Mouse (Mus musculus): Measurements from ENCODE around the gene Washc2. TPM values are rescaled to one million over a fixed set of nuclear protein-coding genes. Genes with fewer than 3 reads are reported as not detected.
A peak's percentile ranks its signal among the peaks of the same experiment; 100 is the strongest.

The Washc2 gene
- polyA plus RNA-seq, 1 experiment from 2014 or later, result 53.9 TPM

DNA sequence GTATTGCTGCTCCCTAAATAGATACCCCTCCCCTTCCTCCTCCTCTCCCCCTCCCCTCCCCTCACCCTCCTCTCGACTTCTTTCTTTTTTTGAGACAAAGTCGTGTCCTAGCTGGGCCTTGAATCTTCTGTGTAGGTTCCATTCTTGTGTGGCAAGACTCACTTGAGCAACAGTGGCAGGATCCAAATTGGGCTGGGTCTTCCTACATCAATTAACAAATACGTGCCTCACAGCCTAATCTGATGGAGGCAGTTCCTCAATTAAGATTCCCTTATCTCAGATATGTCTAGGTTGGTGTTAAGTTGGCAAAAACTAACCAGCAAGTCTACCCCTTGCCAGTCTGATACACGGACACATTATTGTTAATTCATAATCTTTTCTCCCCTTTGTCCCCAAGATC lies 67.9 kb downstream of the Washc2 start:
- Histone ChIP-seq H3K4me3 (ENCODE audit: low read length) (no peak overlapping the region), H3K4me2 (ENCODE audit: low read depth, low read length) (no peak overlapping the region), H3K27me3 (replicated peaks; ENCODE audit: control insufficient read depth, insufficient read depth, low read length) (no peaks in the 10 kb centered on the region), H3K4me1 (ENCODE audit: control insufficient read depth, insufficient read depth, low read length) (no peaks in the 10 kb centered on the region), H3K27ac (ENCODE audit: low read length) (no peak overlapping the region), H3K36me3 (ENCODE audit: control insufficient read depth, insufficient read depth, low read length) (no peaks in the 10 kb centered on the region), H3K9ac (ENCODE audit: low read depth, low read length) (no peak overlapping the region), H3K9me3 (ENCODE audit: control insufficient read depth, low read length) (no peaks in the 10 kb centered on the region)
- ATAC-seq, result no peak
- WGBS, result 76% methylated on average over 4 of the region's 4 CpGs

DNA sequence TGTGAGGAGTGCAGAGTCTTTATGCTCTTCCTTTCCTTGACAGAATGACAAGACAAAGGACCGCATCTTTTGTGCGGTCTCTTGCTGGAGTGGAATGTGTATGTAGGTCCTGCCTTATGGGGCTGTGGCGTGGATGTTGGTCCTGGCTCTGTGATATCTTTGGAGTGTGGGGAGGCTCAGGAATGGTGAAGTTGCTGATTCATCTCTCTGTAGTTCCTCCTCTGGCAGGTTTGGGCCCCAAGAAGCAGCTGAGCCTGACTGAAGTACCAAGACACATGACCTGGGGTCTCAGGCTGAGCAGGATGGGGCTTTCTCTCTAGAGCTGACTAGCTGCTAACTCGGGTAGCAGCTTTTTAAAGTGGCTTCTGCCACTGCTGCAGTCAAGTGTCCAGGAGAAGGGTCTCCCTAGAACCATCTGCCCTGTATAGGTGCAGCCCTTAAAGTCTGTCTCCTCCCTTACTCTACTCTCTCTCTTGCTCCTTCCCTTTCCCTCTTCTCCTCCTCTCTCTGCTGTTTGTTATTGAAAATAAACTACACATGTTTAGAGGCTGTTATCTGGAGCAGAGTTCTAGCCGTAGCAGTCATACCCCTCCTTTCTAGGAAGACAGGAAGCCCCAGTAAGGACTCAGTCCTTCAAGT lies 71.0 kb downstream of the Washc2 start:
- 64% methylated on average over 5 of the region's 5 CpGs for WGBS
- Histone ChIP-seq H3K27ac (ENCODE audit: low read length) (no peak overlapping the region), H3K4me3 (ENCODE audit: low read length) (no peak overlapping the region), H3K9me3 (ENCODE audit: control insufficient read depth, low read length) (no peaks in the 10 kb centered on the region), H3K4me1 (ENCODE audit: control insufficient read depth, insufficient read depth, low read length) (no peaks in the 10 kb centered on the region), H3K4me2 (ENCODE audit: low read depth, low read length) (no peak overlapping the region), H3K36me3 (ENCODE audit: control insufficient read depth, insufficient read depth, low read length) (no peaks in the 10 kb centered on the region), H3K9ac (ENCODE audit: low read depth, low read length) (no peak overlapping the region), H3K27me3 (replicated peaks; ENCODE audit: control insufficient read depth, insufficient read depth, low read length) (no peaks in the 10 kb centered on the region)
- ATAC-seq, result no peak

DNA sequence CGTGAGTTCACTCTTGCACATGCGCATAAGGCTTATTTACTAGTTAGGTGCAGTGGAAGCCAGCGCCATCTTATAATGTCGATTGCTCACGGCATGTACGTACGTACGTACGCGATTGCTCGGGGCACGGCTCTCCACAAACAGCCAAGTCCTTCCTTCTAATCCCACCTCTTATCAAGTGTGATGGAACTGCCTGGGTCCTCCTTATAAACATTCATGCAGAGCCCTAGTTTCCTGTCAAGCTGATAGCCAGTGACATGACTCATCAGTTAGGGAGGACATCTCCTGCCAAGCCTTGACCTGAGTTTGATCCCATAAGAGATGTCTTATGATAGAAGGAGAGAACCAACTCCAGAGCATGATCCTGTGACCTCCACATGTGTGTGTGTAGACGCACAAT lies 73.2 kb downstream of the Washc2 start:
- 91% methylated on average over 13 of the region's 13 CpGs for WGBS
- H3K9ac ChIP-seq (ENCODE audit: low read depth, low read length), result no peak overlapping the region
- no peaks in the 10 kb centered on the region for H3K9me3 ChIP-seq (ENCODE audit: control insufficient read depth, low read length)
- no peak overlapping the region for H3K4me2 ChIP-seq (ENCODE audit: low read depth, low read length)
- no peaks in the 10 kb centered on the region for H3K27me3 ChIP-seq (replicated peaks; ENCODE audit: control insufficient read depth, insufficient read depth, low read length)
- H3K4me1 ChIP-seq (ENCODE audit: control insufficient read depth, insufficient read depth, low read length), result no peaks in the 10 kb centered on the region
- no peaks in the 10 kb centered on the region for H3K36me3 ChIP-seq (ENCODE audit: control insufficient read depth, insufficient read depth, low read length)
- no peak for ATAC-seq
- H3K4me3 ChIP-seq (ENCODE audit: low read length), result no peak overlapping the region
- H3K27ac ChIP-seq (ENCODE audit: low read length), result no peak overlapping the region

- no peak overlapping the region for H3K4me3 ChIP-seq (ENCODE audit: low read length)
- H3K4me1 ChIP-seq (ENCODE audit: control insufficient read depth, insufficient read depth, low read length), result no peaks in the 10 kb centered on the region
- no peak overlapping the region for H3K4me2 ChIP-seq (ENCODE audit: low read depth, low read length)
- ATAC-seq, result no peak
- no peaks in the 10 kb centered on the region for H3K27me3 ChIP-seq (replicated peaks; ENCODE audit: control insufficient read depth, insufficient read depth, low read length)
- H3K9me3 ChIP-seq (ENCODE audit: control insufficient read depth, low read length), result no peaks in the 10 kb centered on the region
- no peaks in the 10 kb centered on the region for H3K36me3 ChIP-seq (ENCODE audit: control insufficient read depth, insufficient read depth, low read length)
- WGBS, result 51% methylated on average over 4 of the region's 4 CpGs
- H3K27ac ChIP-seq (ENCODE audit: low read length), result no peak overlapping the region
- H3K9ac ChIP-seq (ENCODE audit: low read depth, low read length), result no peak overlapping the region
Measured at GRCm38 (mm10) chr6:116282546-116282945, 74.7 kb downstream of the Washc2 start.

- Histone ChIP-seq H3K27ac (ENCODE audit: low read length) (no peak overlapping the region), H3K9me3 (ENCODE audit: control insufficient read depth, low read length) (no peaks in the 10 kb centered on the region), H3K27me3 (replicated peaks; ENCODE audit: control insufficient read depth, insufficient read depth, low read length) (no peaks in the 10 kb centered on the region), H3K4me3 (ENCODE audit: low read length) (no peak overlapping the region), H3K36me3 (ENCODE audit: control insufficient read depth, insufficient read depth, low read length) (no peaks in the 10 kb centered on the region), H3K4me2 (ENCODE audit: low read depth, low read length) (no peak overlapping the region), H3K4me1 (ENCODE audit: control insufficient read depth, insufficient read depth, low read length) (no peaks in the 10 kb centered on the region), H3K9ac (ENCODE audit: low read depth, low read length) (no peak overlapping the region)
- ATAC-seq, result no peak
- 62% methylated on average over 3 of the region's 3 CpGs for WGBS
Measured at GRCm38 (mm10) chr6:116283280-116283679, 75.4 kb downstream of the Washc2 start.

GRCm38 (mm10) chr6:116286321-116286720 lies 78.5 kb downstream of the Washc2 start:
- H3K4me3 ChIP-seq (ENCODE audit: low read length), result no peak overlapping the region
- H3K36me3 ChIP-seq (ENCODE audit: control insufficient read depth, insufficient read depth, low read length), result no peaks in the 10 kb centered on the region
- H3K27me3 ChIP-seq (replicated peaks; ENCODE audit: control insufficient read depth, insufficient read depth, low read length), result no peaks in the 10 kb centered on the region
- 80% methylated on average over 4 of the region's 4 CpGs for WGBS
- no peak overlapping the region for H3K4me2 ChIP-seq (ENCODE audit: low read depth, low read length)
- ATAC-seq, result peak; percentile 37
- H3K9ac ChIP-seq (ENCODE audit: low read depth, low read length), result no peak overlapping the region
- H3K9me3 ChIP-seq (ENCODE audit: control insufficient read depth, low read length), result no peaks in the 10 kb centered on the region
- peak overlapping the region; percentile 57 for H3K27ac ChIP-seq (ENCODE audit: low read length)
- H3K4me1 ChIP-seq (ENCODE audit: control insufficient read depth, insufficient read depth, low read length), result no peaks in the 10 kb centered on the region

GRCm38 (mm10) chr6:116286870-116287575 lies 79.2 kb downstream of the Washc2 start:
- H3K4me1 ChIP-seq (ENCODE audit: control insufficient read depth, insufficient read depth, low read length), result no peaks in the 10 kb centered on the region
- no peak overlapping the region for H3K9ac ChIP-seq (ENCODE audit: low read depth, low read length)
- no peaks in the 10 kb centered on the region for H3K27me3 ChIP-seq (replicated peaks; ENCODE audit: control insufficient read depth, insufficient read depth, low read length)
- peak; percentile 100 for ATAC-seq
- H3K4me3 ChIP-seq (ENCODE audit: low read length), result no peak overlapping the region
- H3K4me2 ChIP-seq (ENCODE audit: low read depth, low read length), result no peak overlapping the region
- H3K36me3 ChIP-seq (ENCODE audit: control insufficient read depth, insufficient read depth, low read length), result no peaks in the 10 kb centered on the region
- H3K27ac ChIP-seq (ENCODE audit: low read length), result peak overlapping the region; percentile 63
- H3K9me3 ChIP-seq (ENCODE audit: control insufficient read depth, low read length), result no peaks in the 10 kb centered on the region
- 62% methylated on average over 5 of the region's 5 CpGs for WGBS

GRCm38 (mm10) chr6:116311411-116311810 lies 103.6 kb downstream of the Washc2 start:
- no peak for ATAC-seq
- Histone ChIP-seq H3K36me3 (ENCODE audit: control insufficient read depth, insufficient read depth, low read length) (no peaks in the 10 kb centered on the region), H3K4me3 (ENCODE audit: low read length) (no peak overlapping the region), H3K9ac (ENCODE audit: low read depth, low read length) (no peak overlapping the region), H3K9me3 (ENCODE audit: control insufficient read depth, low read length) (no peaks in the 10 kb centered on the region), H3K27ac (ENCODE audit: low read length) (no peak overlapping the region), H3K4me2 (ENCODE audit: low read depth, low read length) (no peak overlapping the region), H3K27me3 (replicated peaks; ENCODE audit: control insufficient read depth, insufficient read depth, low read length) (no peaks in the 10 kb centered on the region), H3K4me1 (ENCODE audit: control insufficient read depth, insufficient read depth, low read length) (no peaks in the 10 kb centered on the region)
- WGBS, result 90% methylated on average over 2 of the region's 2 CpGs
